Mouse (Mus musculus) regulatory T cell (primary cell): ENCODE results near the gene Banp.

Source experiments
- in situ Hi-C: fragments of 300-600 bp; cut with MboI, MseI; formaldehyde crosslinking; loops from one replicate; pipeline ENCODE4 v1.15.1; 2025; ENCODE audit warnings: high pct_unique_total_duplicates

Banp gene

GRCm38 (mm10) chr8:121924681-121925080 is 24.9 kb upstream of the Banp start:
- in situ Hi-C loops = loop anchor here (25.0 kb wide), 1 partner anchor 812 kb away; the partner anchor contains the start of genes Foxc2 and Mthfsd

GRCm38 (mm10) chr8:121925624-121926023 is 23.9 kb upstream of the Banp start:
- in situ Hi-C loops = no loop called here

- in situ Hi-C loops = no loop called here
Observed at GRCm38 (mm10) chr8:121926266-121926665, 23.3 kb upstream of the Banp start.

- in situ Hi-C loops = no loop called here
Observed at GRCm38 (mm10) chr8:121927316-121927715, 22.2 kb upstream of the Banp start.

GRCm38 (mm10) chr8:121930047-121930446 is 19.5 kb upstream of the Banp start:
- in situ Hi-C loops = no loop called here

GRCm38 (mm10) chr8:121931571-121931970 is 18.0 kb upstream of the Banp start:
- in situ Hi-C loops = no loop called here

- in situ Hi-C loops = no loop called here
Observed at GRCm38 (mm10) chr8:121932026-121932667, 17.4 kb upstream of the Banp start.

- in situ Hi-C loops = no loop called here
Observed at GRCm38 (mm10) chr8:121932668-121933520, 16.7 kb upstream of the Banp start.

- in situ Hi-C loops = no loop called here
Observed at GRCm38 (mm10) chr8:121934506-121934905, 15.0 kb upstream of the Banp start.

GRCm38 (mm10) chr8:121934923-121935322 is 14.6 kb upstream of the Banp start:
- in situ Hi-C loops = no loop called here

GRCm38 (mm10) chr8:121935341-121936294 is 13.9 kb upstream of the Banp start:
- in situ Hi-C loops = no loop called here

- in situ Hi-C loops = no loop called here
Observed at GRCm38 (mm10) chr8:121936391-121936790, 13.2 kb upstream of the Banp start.

- in situ Hi-C loops = no loop called here
Observed at GRCm38 (mm10) chr8:121938732-121939131, 10.8 kb upstream of the Banp start.

- in situ Hi-C loops = no loop called here
Observed at GRCm38 (mm10) chr8:121943057-121943540, 6.5 kb upstream of the Banp start.

- in situ Hi-C loops = no loop called here
Observed at GRCm38 (mm10) chr8:121943716-121944115, 5.8 kb upstream of the Banp start.

- in situ Hi-C loops = loop anchor here (5.0 kb wide), 1 partner anchor 33 kb away; no protein-coding TSS in a partner anchor
Observed at GRCm38 (mm10) chr8:121944831-121945230, 4.7 kb upstream of the Banp start, which contains the start of gene Car5a. Gene Car5a, minus strand, starts transcription at chr8:121944904.

- in situ Hi-C loops = loop anchor here (5.0 kb wide), 1 partner anchor 34 kb away; no protein-coding TSS in a partner anchor
Observed at GRCm38 (mm10) chr8:121946351-121946750, 3.2 kb upstream of the Banp start.

- in situ Hi-C loops = loop anchor here (5.0 kb wide), 1 partner anchor 35 kb away; no protein-coding TSS in a partner anchor
Observed at GRCm38 (mm10) chr8:121947047-121947752, 2.4 kb upstream of the Banp start.

GRCm38 (mm10) chr8:121947753-121948141 is 1.8 kb upstream of the Banp start:
- in situ Hi-C loops = loop anchor here (5.0 kb wide), 1 partner anchor 35 kb away; no protein-coding TSS in a partner anchor

- in situ Hi-C loops = loop anchor here (5.0 kb wide), 1 partner anchor 36 kb away; no protein-coding TSS in a partner anchor
Observed at GRCm38 (mm10) chr8:121948321-121949145, 1.0 kb upstream of the Banp start.
